Mouse (Mus musculus) layer of hippocampus, adult 8-10 months (tissue): ENCODE measurements around the gene Nrn1l. TPM values are rescaled to one million over a fixed set of nuclear protein-coding genes. Genes with fewer than 3 reads are reported as not detected.

Experiments used
- DNase-seq, 2 experiments: peaks; one replicate each; pipeline ENCODE4 v3.0.0; 2022; ENCODE audit warnings: low spot score in 2 of 2
- total RNA-seq, 4 experiments: library from RNA; stranded (reverse); gene quantifications; 2 replicates each; pipeline ENCODE4 v1.2.4; 2022

Gene Nrn1l
- total RNA-seq, 4 experiments from 2014 or later, result 0.92 to 2.9 (median 2.7) TPM; not detected in 1

GRCm38 (mm10) chr8:105889756-105890465, 3.5 kb upstream of the Nrn1l start:
- no peak for DNase-seq

- DNase-seq, result peak; percentile 72 to 82
Measured at GRCm38 (mm10) chr8:105890870-105891269, 2.5 kb upstream of the Nrn1l start.

GRCm38 (mm10) chr8:105892432-105892831, 935 bp upstream of the Nrn1l start:
- no peak for DNase-seq

DNA sequence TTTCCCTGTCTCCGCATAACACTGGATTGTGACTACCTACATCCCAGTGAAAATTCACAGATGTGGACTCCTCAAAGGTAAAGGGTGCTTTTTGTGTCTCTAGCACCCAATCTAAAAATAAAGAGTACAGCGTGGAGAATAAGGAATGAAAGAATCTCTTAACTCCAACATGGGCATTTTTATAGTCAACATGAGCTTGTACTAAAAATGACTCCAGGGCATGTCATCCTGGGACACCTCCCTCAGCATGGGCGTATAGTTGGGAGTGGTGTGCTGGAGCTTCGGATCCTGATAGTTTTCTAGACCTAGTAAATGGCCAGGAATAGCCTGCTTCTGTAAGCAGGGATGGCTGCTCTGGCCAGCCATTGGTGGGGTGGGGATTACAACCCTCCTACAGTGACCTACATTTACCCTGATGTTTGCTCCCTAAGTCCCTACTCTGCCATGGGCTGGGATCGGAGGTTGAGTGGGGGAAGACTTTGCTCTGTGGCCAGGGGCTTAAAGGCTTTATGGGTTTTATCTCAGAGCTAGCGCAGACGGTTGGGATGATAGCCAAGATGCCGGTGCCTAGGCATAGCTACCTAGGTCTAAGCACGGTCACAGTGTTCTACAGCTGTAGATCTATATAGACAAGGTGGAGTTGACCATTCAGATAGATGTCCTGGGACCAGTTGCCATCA, 4.6 kb downstream of the Nrn1l start:
- no peak for DNase-seq

- DNase-seq, result peak; percentile 85 to 90
Measured at GRCm38 (mm10) chr8:105900180-105900940, 7.0 kb downstream of the Nrn1l start, which contains the start of gene Pskh1. Gene Pskh1, plus strand, starts transcription at chr8:105900441.

- no peak for DNase-seq
Measured at GRCm38 (mm10) chr8:105900941-105901616, 7.7 kb downstream of the Nrn1l start.

GRCm38 (mm10) chr8:105919390-105919789, 26.0 kb downstream of the Nrn1l start:
- DNase-seq, result no peak

DNA sequence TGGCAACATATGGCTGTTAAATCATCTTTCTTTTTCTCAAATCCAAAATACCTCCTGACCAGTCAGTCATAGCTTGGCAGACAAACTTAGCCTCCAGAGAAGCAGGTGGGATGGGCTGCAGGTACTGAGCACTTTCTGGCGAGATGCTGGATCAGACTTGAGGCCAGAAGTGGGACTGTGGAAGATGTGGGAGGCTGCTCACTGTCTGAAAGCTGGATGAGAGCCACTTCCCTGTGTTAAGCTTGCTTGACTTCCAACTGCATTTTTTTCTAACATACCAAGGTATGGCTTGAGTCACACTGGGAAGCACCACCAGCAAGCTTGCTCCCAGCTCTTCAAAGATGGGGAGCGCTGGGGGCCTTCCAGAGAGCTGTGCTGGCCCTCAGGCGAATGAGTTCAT, 31.8 kb downstream of the Nrn1l start:
- no peak for DNase-seq

DNA sequence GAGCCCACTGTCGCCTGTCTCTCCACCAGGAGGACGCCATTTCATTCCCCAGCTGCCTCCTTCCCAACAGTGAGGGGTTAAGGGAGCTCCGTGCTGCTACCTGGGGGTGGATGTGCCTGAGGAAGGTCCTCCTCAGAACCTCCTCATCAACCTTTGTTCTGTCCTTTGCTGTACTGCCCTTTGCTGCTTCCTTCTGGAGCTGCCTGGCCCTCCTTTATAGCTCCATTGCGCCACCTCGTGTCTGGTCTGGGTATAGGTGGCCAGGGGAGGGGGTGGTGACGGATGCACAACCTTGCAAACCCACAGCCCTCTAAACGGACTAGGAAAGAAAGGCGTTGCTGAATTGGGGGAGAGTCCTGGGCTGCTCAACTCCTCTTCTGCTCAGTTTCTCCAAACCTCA, 37.2 kb downstream of the Nrn1l start:
- DNase-seq, result peak in 1 of 2 experiments; percentile 74

DNA sequence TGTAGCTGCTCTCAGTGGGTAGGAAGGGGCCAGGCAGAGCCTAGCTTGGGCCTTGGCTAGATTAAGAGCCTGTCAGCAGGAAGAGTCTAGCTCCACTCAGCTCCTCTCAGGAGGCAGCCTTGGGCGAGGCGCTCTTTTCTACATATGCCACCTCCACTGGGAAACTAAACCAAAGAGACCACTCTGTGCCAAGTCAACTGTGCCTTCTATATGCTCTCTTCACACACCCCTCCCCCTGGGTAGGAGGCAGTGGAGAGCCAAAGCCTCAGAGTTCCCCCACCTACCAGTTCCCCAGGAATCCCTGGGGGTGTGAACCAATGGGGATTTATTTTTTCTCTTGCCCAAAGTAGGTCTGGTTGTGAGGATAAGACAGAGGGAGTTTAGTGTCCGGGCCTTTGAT, 37.9 kb downstream of the Nrn1l start:
- no peak for DNase-seq

DNA sequence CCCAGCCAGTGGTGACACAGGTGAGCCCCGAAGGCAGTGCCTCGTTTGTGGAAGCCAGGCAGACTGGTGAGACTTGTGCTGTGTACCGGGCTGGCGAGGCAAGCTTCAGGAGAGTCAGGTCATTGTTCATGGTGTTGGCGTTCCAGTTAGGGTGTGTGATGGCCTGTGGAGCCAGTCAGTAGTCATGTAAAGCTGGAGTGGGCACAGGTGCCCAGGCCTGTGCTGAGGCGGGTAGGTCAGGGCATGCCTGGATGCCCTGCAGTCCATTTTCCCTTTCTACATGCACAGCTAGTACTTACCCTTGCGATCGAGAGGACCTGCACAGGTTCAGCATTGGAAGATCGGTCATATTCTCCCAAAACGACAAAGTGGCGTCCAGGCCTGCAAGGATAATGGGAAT, 39.2 kb downstream of the Nrn1l start:
- DNase-seq, result no peak

DNA sequence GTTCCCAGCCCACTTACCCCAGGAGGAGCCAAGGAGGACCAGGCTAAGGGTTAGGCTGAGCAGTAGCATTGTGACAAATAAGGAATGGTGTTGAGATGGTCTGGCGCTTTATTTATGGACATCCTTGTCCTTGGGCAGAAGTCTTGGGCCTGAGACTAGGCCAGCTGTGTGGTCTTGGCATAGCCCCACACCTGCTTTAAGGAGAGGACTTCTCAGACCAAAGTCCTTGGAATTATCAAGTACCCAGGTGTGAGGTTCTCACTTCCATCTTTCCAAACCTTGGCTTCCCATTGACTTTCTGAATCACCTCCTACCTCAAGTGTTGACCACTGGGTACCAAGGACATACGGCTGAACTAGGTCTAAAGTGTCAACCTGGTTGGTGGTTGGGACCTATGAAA, 40.4 kb downstream of the Nrn1l start, which contains the start of gene Ctrl:
Gene Ctrl, minus strand, starts transcription at position 101 of the 400 bp plus-strand sequence.
- no peak for DNase-seq

DNA sequence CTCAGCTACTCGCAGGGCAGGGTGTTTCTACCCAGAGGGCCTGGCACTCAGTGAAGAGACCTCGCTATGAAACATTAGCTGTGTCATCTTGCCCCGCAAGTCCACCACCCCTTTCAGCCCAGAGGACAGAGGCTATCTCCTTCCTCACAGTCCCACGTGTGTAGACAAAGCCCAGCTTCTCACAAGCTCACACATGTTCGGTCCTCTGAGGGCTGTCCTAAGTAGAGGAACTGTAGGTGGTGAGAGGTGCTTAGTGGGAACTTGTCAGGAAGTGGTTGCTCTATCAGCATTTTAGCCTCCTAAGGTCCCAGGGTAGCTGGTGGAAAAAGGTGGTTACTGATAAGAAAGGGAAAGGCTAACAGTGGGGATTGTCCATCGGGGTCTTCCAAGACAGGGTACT, 41.7 kb downstream of the Nrn1l start:
- no peak for DNase-seq

- DNase-seq, result no peak
Measured at GRCm38 (mm10) chr8:105935863-105936603, 42.7 kb downstream of the Nrn1l start.

DNA sequence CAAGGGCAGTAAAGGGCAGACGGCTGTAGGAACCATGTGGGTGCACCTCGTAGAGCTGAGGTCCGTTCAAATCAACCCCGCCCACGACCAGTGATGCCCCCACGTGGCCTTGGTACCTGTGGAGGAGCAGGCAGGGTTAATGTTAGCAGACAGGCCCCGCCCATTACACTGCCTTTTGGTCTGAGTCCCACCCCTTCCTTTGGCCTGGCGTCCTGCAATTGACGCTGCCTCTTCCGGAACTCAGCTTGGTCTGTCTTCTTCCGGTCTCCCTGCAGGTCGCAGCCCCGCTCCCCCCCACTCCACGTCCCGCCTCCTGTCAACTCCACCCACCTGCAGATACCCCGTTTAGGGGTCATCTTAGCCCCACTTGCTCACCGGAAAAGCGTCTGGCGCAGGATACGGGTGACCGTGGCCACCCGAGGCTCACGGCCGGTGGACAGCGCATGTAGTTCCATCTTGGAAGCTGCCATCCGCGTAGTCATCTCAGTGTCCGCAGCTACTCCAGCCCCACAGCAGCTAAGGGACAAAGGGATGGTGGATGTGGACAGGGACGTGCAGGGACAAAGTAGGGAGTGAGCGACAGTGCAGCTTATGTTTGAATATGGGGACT, 43.6 kb downstream of the Nrn1l start:
- peak; percentile 85 to 86 for DNase-seq

- no peak for DNase-seq
Measured at GRCm38 (mm10) chr8:105937496-105938305, 44.3 kb downstream of the Nrn1l start.

- DNase-seq, result no peak
Measured at GRCm38 (mm10) chr8:105938306-105938669, 44.9 kb downstream of the Nrn1l start, which contains the start of gene Psmb10. Gene Psmb10, minus strand, starts transcription at chr8:105938444.

GRCm38 (mm10) chr8:105942026-105942425, 48.7 kb downstream of the Nrn1l start:
- DNase-seq, result no peak

GRCm38 (mm10) chr8:105942542-105942941, 49.2 kb downstream of the Nrn1l start:
- no peak for DNase-seq
